ENCODE assay signal across 25 mouse cellular contexts in the genomic region with DNA sequence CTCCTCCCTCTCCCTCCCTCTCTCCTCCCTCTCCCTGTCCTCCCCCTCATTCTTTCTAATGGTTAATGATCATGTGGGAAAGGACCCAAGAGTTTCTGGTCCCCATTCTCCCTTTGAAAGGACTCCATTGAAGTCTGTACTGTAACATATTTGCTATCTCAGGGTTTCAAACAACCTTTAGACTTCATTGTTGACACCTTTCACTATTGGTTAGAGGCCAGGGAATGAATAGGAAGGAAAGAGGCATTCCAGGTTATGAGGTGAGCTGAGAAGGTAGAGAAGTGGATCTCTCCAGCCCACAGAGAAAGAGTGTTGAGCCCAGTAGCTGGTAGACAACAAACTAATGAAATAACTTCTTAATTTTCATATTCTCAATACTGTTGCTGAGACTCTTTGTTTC. TPM values are rescaled to one million over a fixed set of nuclear protein-coding genes. Genes with fewer than 3 reads are reported as not detected.
DNase-seq lines count a peak whose midpoint lies in the region; ATAC-seq and TF ChIP-seq lines count a peak whose summit lies in the region.
"Had no signal": no experiment of that assay in that cellular context is flagged by ENCODE, and none has a peak within 500 bp of the region (broad histone marks: within the 10 kb centered on the region; RNA-seq: fewer than 3 reads in every experiment).

No protein-coding gene starts in this region.

- no peaks in the 10 kb centered on the region; the same call in 1 of the 2 replicates for H3K36me3 ChIP-seq in forebrain, embryonic 10.5 days (replicated peaks)
- no peaks in the 10 kb centered on the region for H3K36me3 ChIP-seq in forebrain, postnatal 0 days (ENCODE audit: insufficient read depth)
- no peaks in the 10 kb centered on the region for H3K36me3 ChIP-seq in liver, embryonic 16.5 days (ENCODE audit: control insufficient read depth, insufficient read depth)
- H3K36me3 ChIP-seq in liver, embryonic 11.5 days (ENCODE audit: control insufficient read depth, insufficient read depth, low read length): no peaks in the 10 kb centered on the region
- no peaks in the 10 kb centered on the region for H3K36me3 ChIP-seq in midbrain, embryonic 11.5 days (ENCODE audit: control insufficient read depth, insufficient read depth, low read length)
- H3K36me3 ChIP-seq in midbrain, embryonic 13.5 days: peaks cover 5% of the 10 kb centered on the region; the same call in 1 of the 2 replicates
- H3K36me3 ChIP-seq: embryonic facial prominence, embryonic 12.5 days; forebrain, embryonic 12.5 days had no signal

- H3K27ac ChIP-seq in forebrain, embryonic 10.5 days: 0 out of 2 replicates have a peak overlapping the region, but pooled peaks have one; percentile 5
- no peak overlapping the region for H3K27ac ChIP-seq in forebrain, postnatal 0 days (ENCODE audit: low read depth, low read length)
- H3K27ac ChIP-seq in liver, embryonic 16.5 days (ENCODE audit: low read length): no peak overlapping the region
- no peak overlapping the region for H3K27ac ChIP-seq in liver, embryonic 11.5 days (ENCODE audit: low read depth, low read length)
- no peak overlapping the region for H3K27ac ChIP-seq in midbrain, embryonic 11.5 days (ENCODE audit: low read depth, low read length)
- H3K27ac ChIP-seq in midbrain, embryonic 13.5 days: no peak overlapping the region
- H3K27ac ChIP-seq: embryonic facial prominence, embryonic 10.5 days; embryonic facial prominence, embryonic 12.5 days; forebrain, embryonic 12.5 days had no signal

- TF ChIP-seq CTCF in forebrain, postnatal 0 days (IDR thresholded peaks at IDR 0.05; ENCODE audit: low read depth): no peak

- no peak for DNase-seq in forebrain, embryonic 10.5 days (ENCODE audit: extremely low spot score, low spot score)
- no peak for DNase-seq in forebrain, postnatal 0 days
- DNase-seq in liver, embryonic 11.5 days (ENCODE audit: low spot score): no peak
- DNase-seq in midbrain, embryonic 11.5 days (ENCODE audit: low spot score, missing footprints): peak; percentile 10
- DNase-seq: adrenal gland, adult 8-10 months; adrenal gland, postnatal 14 days; adrenal gland, postnatal 36 days; B cell, adult 2 months; cerebellum, adult 11-12 months; cerebellum, adult 2 months; cerebellum, adult 9-10 months; cerebellum, postnatal 10 days; cerebellum, postnatal 25 days had no signal

- H3K9ac ChIP-seq in forebrain, postnatal 0 days: no peak overlapping the region
- no peak overlapping the region for H3K9ac ChIP-seq in liver, embryonic 16.5 days (ENCODE audit: low read depth, low read length)
- no peak overlapping the region for H3K9ac ChIP-seq in liver, embryonic 11.5 days (ENCODE audit: low read depth, low read length)
- H3K9ac ChIP-seq in midbrain, embryonic 11.5 days (ENCODE audit: low read length): no peak overlapping the region
- H3K9ac ChIP-seq in midbrain, embryonic 13.5 days (replicated peaks): no peak overlapping the region
- H3K9ac ChIP-seq: embryonic facial prominence, embryonic 12.5 days; forebrain, embryonic 12.5 days had no signal

- H3K4me1 ChIP-seq in forebrain, embryonic 10.5 days: peaks cover 10% of the 10 kb centered on the region
- H3K4me1 ChIP-seq in forebrain, postnatal 0 days (ENCODE audit: insufficient read depth): no peaks in the 10 kb centered on the region
- no peaks in the 10 kb centered on the region; the same call in 1 of the 2 replicates for H3K4me1 ChIP-seq in liver, embryonic 16.5 days (ENCODE audit: control insufficient read depth, low read depth, low read length)
- H3K4me1 ChIP-seq in liver, embryonic 11.5 days (replicated peaks; ENCODE audit: control insufficient read depth, insufficient read depth, low read length): no peaks in the 10 kb centered on the region
- 0 out of 2 replicates have a peak, but pooled peaks cover 5% of the 10 kb centered on the region for H3K4me1 ChIP-seq in midbrain, embryonic 11.5 days (ENCODE audit: control insufficient read depth, insufficient read depth, low read length)
- no peaks in the 10 kb centered on the region for H3K4me1 ChIP-seq in midbrain, embryonic 13.5 days (replicated peaks)
- H3K4me1 ChIP-seq: forebrain, embryonic 12.5 days had no signal

- no peaks in the 10 kb centered on the region for H3K9me3 ChIP-seq in forebrain, embryonic 10.5 days
- H3K9me3 ChIP-seq in forebrain, postnatal 0 days (ENCODE audit: low read length): no peaks in the 10 kb centered on the region
- no peaks in the 10 kb centered on the region for H3K9me3 ChIP-seq in liver, embryonic 16.5 days (replicated peaks; ENCODE audit: control insufficient read depth, low read length)
- no peaks in the 10 kb centered on the region for H3K9me3 ChIP-seq in liver, embryonic 11.5 days (ENCODE audit: control insufficient read depth, low read length)
- H3K9me3 ChIP-seq in midbrain, embryonic 11.5 days (ENCODE audit: control insufficient read depth, low read length): no peaks in the 10 kb centered on the region
- H3K9me3 ChIP-seq in midbrain, embryonic 13.5 days: no peaks in the 10 kb centered on the region
- H3K9me3 ChIP-seq: embryonic facial prominence, embryonic 10.5 days; embryonic facial prominence, embryonic 12.5 days; forebrain, embryonic 12.5 days; G1E had no signal

- ATAC-seq in forebrain, postnatal 0 days: no peak
- ATAC-seq in liver, embryonic 16.5 days (ENCODE audit: low read depth): peak; percentile 50
- ATAC-seq in liver, embryonic 11.5 days (replicated peaks; ENCODE audit: low FRiP score): no peak
- ATAC-seq in midbrain, embryonic 11.5 days (ENCODE audit: low FRiP score): no peak
- ATAC-seq in midbrain, embryonic 13.5 days: no peak
- ATAC-seq: activated CD4-positive, CD25-positive, alpha-beta regulatory T cell, adult 4 months; CD4-positive, CD25-positive, alpha-beta regulatory T cell, adult 4 months; forebrain, embryonic 14.5 days; forebrain, embryonic 16.5 days; Patski had no signal

- H3K27me3 ChIP-seq in forebrain, embryonic 10.5 days (ENCODE audit: poor library complexity, severe bottlenecking): no peaks in the 10 kb centered on the region
- H3K27me3 ChIP-seq in forebrain, postnatal 0 days (ENCODE audit: insufficient read depth, low read length): no peaks in the 10 kb centered on the region
- no peaks in the 10 kb centered on the region for H3K27me3 ChIP-seq in liver, embryonic 16.5 days (ENCODE audit: control insufficient read depth, insufficient read depth, low read depth, low read length)
- H3K27me3 ChIP-seq in liver, embryonic 11.5 days (replicated peaks; ENCODE audit: control insufficient read depth, insufficient read depth, low read length): no peaks in the 10 kb centered on the region
- no peaks in the 10 kb centered on the region for H3K27me3 ChIP-seq in midbrain, embryonic 11.5 days (ENCODE audit: control insufficient read depth, insufficient read depth, low read length)
- no peaks in the 10 kb centered on the region for H3K27me3 ChIP-seq in midbrain, embryonic 13.5 days
- H3K27me3 ChIP-seq: CH12.LX; embryonic facial prominence, embryonic 12.5 days; forebrain, embryonic 12.5 days; Patski had no signal

- H3K4me3 ChIP-seq in forebrain, embryonic 10.5 days: no peak overlapping the region
- H3K4me3 ChIP-seq in forebrain, postnatal 0 days (ENCODE audit: low read depth, low read length): no peak overlapping the region
- no peak overlapping the region for H3K4me3 ChIP-seq in liver, embryonic 16.5 days (ENCODE audit: low read depth, low read length)
- no peak overlapping the region for H3K4me3 ChIP-seq in liver, embryonic 11.5 days (ENCODE audit: low read depth, low read length)
- no peak overlapping the region for H3K4me3 ChIP-seq in midbrain, embryonic 11.5 days (ENCODE audit: low read depth, low read length)
- no peak overlapping the region for H3K4me3 ChIP-seq in midbrain, embryonic 13.5 days (replicated peaks)
- H3K4me3 ChIP-seq: embryonic facial prominence, embryonic 10.5 days; embryonic facial prominence, embryonic 12.5 days; forebrain, embryonic 12.5 days had no signal

- H3K4me2 ChIP-seq in forebrain, postnatal 0 days (ENCODE audit: low read depth): no peak overlapping the region
- no peak overlapping the region for H3K4me2 ChIP-seq in liver, embryonic 16.5 days (ENCODE audit: low read depth, low read length)
- H3K4me2 ChIP-seq in liver, embryonic 11.5 days: no peak overlapping the region
- H3K4me2 ChIP-seq in midbrain, embryonic 11.5 days: no peak overlapping the region
- no peak overlapping the region for H3K4me2 ChIP-seq in midbrain, embryonic 13.5 days (replicated peaks)
- H3K4me2 ChIP-seq: embryonic facial prominence, embryonic 12.5 days; forebrain, embryonic 12.5 days had no signal

RNA-seq across cellular contexts. Expression of a gene that starts 59.7 kb away (rescaled TPM):
- polyA plus RNA-seq in forebrain, embryonic 10.5 days (2016; fragmentation: Nextera tagmentation; extraction: Ambion mirVana): 17.2 and 18.1 TPM in 2 replicates
- 14.0 and 15.7 TPM in 2 replicates for total RNA-seq in forebrain, postnatal 0 days (2014; rRNA removed)
- 32.8 and 33.6 TPM in 2 replicates for polyA plus RNA-seq in forebrain, postnatal 0 days (2015; fragmentation: Nextera tagmentation; extraction: Ambion mirVana)
- 4.9 and 5.2 TPM in 2 replicates for polyA plus RNA-seq in liver, embryonic 16.5 days (2015; fragmentation: Nextera tagmentation; extraction: Ambion mirVana)
- 9.4 and 11.7 TPM in 2 replicates for polyA plus RNA-seq in liver, embryonic 11.5 days (2014; fragmentation: Nextera tagmentation; extraction: Ambion mirVana)
- polyA plus RNA-seq in midbrain, embryonic 11.5 days (2014; fragmentation: Nextera tagmentation; extraction: Ambion mirVana): 29.4 and 30.1 TPM in 2 replicates
- 24.2 and 28.5 TPM in 2 replicates for polyA plus RNA-seq in midbrain, embryonic 13.5 days (2015; fragmentation: Nextera tagmentation; extraction: Ambion mirVana)
